Mouse (Mus musculus) C2C12 (cell line): ENCODE results near the gene Rundc1. TPM values are rescaled to one million over a fixed set of nuclear protein-coding genes. Genes with fewer than 3 reads are reported as not detected.
"Not testable (repeated sequence)": the region's sequence is repeated elsewhere in the genome, so short reads cannot be mapped to it uniquely, and the experiment has no call there.

Source experiments
- H3K27me3 ChIP-seq: one replicate; pipeline ENCODE4 v1.6.1; 2011; ENCODE audit not compliant: control insufficient read depth, insufficient read depth, insufficient read length
- H3K36me3 ChIP-seq: one replicate; pipeline ENCODE4 v1.6.1; 2011; ENCODE audit not compliant: control insufficient read depth, insufficient read depth
- H3K4me3 ChIP-seq: one replicate; pipeline ENCODE4 v1.5.1; 2011; ENCODE audit warnings: mild to moderate bottlenecking, control low read depth; ENCODE audit not compliant: poor library complexity, insufficient read depth, severe bottlenecking
- H3K79me2 ChIP-seq: one replicate; pipeline ENCODE4 v1.6.1; 2011; ENCODE audit not compliant: control insufficient read depth, insufficient read depth
- H3K79me3 ChIP-seq: one replicate; pipeline ENCODE4 v1.6.1; 2011; ENCODE audit warnings: low read depth, control low read depth
- H3ac ChIP-seq: one replicate; pipeline ENCODE3; 2011; ENCODE audit warnings: low read depth; ENCODE audit not compliant: control insufficient read depth, insufficient read length
- CEBPB ChIP-seq: IDR thresholded peaks from one replicate; pipeline ENCODE4 v1.6.1; 2011; ENCODE audit warnings: low read depth, mild to moderate bottlenecking, control low read depth, moderate library complexity
- CTCF ChIP-seq: IDR thresholded peaks from one replicate; pipeline ENCODE4 v1.5.1; 2011; ENCODE audit not compliant: control insufficient read depth, insufficient read depth, insufficient read length
- FOSL1 ChIP-seq: IDR thresholded peaks from one replicate; pipeline ENCODE4 v1.8.0; 2011; ENCODE audit warnings: mild to moderate bottlenecking, low read length; ENCODE audit not compliant: poor library complexity, insufficient read depth, severe bottlenecking
- MAX ChIP-seq: IDR thresholded peaks from one replicate; pipeline ENCODE4 v1.6.1; 2011; ENCODE audit warnings: mild to moderate bottlenecking, control low read depth
- MYOD1 ChIP-seq: IDR thresholded peaks from one replicate; pipeline ENCODE4 v1.6.1; 2011; ENCODE audit warnings: low read depth; ENCODE audit not compliant: control insufficient read depth, insufficient read length
- MYOG ChIP-seq: IDR thresholded peaks from one replicate; pipeline ENCODE4 v1.6.1; 2011; ENCODE audit not compliant: control insufficient read depth, insufficient read length; ENCODE audit errors: extremely low read depth
- USF1 ChIP-seq: IDR thresholded peaks from one replicate; pipeline ENCODE4 v1.6.1; 2011; ENCODE audit warnings: low read depth, mild to moderate bottlenecking, control low read depth, moderate library complexity
- polyA plus RNA-seq: library from polyadenylated mRNA; unstranded; fragments of >200 nt; fragmentation: generic; extraction: Trizol; gene quantifications from one replicate; pipeline ENCODE4 v1.2.1, GENCODE M21; 2012; ENCODE audit warnings: missing spikeins

Rundc1 gene
- polyA plus RNA-seq, 1 experiment: 10.4 TPM

DNA sequence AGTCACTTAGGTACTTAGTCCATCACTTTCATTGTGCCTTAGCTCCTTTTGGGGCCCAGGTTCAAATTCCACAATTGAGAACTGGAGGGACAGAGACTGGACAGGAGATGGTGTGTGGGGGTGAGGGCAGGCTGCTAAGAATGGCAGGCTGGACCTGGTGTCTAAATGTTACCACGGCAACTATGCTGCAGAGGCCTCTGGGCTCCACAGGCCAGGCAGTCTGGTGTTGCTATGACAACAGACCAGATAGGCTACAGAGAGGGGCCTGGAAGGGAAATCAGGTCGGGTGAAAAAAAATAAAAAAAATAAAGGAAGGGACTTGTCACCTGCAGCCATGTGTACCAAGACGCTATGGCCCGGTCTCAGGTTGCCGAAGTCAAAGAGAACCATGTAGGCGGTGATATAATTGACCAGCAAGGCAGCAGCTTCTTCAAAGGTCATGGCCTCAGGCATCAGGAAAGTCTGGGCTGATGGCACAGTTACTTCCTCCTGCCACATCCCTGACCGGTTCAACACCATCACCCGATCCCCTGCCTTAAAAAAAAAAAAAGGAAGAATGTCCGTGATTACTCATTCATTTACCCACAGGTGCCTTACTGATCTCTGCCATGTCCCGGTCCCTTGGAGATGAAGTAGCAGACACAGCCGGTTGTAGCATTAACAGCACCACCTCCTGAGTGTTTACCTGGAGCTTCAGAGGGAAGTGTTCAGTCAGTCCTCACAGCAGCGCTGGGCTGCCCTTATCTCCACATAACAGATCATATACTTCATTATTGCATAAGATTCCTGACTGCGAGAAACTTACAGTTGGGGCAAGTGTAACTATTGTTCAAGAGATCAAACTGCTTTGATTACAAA is 37.9 kb downstream of the Rundc1 start:
- peaks cover 32% of the 10 kb centered on the region for H3K79me2 ChIP-seq
- H3K36me3 ChIP-seq: peaks cover 47% of the 10 kb centered on the region
- TF ChIP-seq MYOG (no peak), FOSL1 (no peak), USF1 (no peak), MYOD1 (no peak), CEBPB (no peak), CTCF (no peak), MAX (no peak)
- peaks cover 6% of the 10 kb centered on the region for H3K79me3 ChIP-seq
- no peak overlapping the region for H3ac ChIP-seq
- no peaks in the 10 kb centered on the region for H3K27me3 ChIP-seq
- H3K4me3 ChIP-seq: no peak overlapping the region

DNA sequence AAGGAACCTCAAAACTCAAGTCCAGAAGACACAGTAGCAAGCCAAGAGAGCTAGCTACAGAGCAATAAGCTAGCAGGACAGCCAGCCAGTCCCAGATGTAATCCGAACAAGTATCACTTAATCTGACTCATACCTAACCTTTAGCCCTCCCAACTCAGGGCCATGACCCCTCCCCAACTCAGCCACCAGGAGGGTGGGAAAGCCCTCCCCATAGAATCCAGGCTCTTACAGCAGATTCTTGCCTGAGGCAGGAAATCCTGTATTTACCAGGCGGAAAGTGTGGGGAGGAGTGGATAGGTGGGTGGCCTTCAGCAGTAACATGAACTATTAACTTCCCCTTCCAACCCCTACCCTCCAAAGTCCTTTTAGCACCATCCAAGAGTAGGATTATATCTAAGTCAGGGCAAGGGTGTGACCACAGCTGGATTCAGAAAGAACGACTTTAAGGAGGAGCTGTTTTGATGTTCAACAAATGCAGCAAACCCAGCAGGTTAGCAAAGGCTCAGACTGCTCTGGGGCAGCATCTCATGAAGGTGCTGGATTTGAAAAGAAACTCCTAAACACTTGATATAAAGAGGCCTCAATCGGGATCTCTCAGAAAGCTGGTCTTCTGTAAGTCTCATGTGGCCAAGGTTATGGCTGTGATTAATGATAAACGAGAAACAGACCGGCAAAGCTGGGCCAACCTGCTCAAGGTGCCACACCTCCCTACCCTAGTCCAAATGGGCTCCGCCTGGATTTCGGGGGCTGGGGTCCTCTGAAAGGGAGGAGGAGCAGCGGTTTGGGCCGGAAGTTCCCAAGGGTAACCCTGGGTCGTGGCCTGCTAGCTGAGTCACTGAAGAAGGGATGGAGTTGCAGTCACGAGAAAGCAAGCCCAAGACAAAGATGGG is 39.6 kb downstream of the Rundc1 start, which contains the start of gene Rnd2:
Gene Rnd2 (plus strand): TSS at position 789 of the 890 bp plus-strand sequence.
- Histone ChIP-seq H3K79me3 (peaks cover 6% of the 10 kb centered on the region), H3K79me2 (peaks cover 32% of the 10 kb centered on the region), H3K36me3 (peaks cover 32% of the 10 kb centered on the region), H3ac (peak within 1 kb of the TSS; percentile 88), H3K4me3 (peak within 1 kb of the TSS; percentile 84), H3K27me3 (no peaks in the 10 kb centered on the region)
- no peak for TF ChIP-seq CTCF
- TF ChIP-seq MAX: no peak
- no peak for TF ChIP-seq MYOG
- TF ChIP-seq FOSL1: no peak
- TF ChIP-seq CEBPB: no peak
- TF ChIP-seq MYOD1: no peak
- TF ChIP-seq USF1: no peak

DNA sequence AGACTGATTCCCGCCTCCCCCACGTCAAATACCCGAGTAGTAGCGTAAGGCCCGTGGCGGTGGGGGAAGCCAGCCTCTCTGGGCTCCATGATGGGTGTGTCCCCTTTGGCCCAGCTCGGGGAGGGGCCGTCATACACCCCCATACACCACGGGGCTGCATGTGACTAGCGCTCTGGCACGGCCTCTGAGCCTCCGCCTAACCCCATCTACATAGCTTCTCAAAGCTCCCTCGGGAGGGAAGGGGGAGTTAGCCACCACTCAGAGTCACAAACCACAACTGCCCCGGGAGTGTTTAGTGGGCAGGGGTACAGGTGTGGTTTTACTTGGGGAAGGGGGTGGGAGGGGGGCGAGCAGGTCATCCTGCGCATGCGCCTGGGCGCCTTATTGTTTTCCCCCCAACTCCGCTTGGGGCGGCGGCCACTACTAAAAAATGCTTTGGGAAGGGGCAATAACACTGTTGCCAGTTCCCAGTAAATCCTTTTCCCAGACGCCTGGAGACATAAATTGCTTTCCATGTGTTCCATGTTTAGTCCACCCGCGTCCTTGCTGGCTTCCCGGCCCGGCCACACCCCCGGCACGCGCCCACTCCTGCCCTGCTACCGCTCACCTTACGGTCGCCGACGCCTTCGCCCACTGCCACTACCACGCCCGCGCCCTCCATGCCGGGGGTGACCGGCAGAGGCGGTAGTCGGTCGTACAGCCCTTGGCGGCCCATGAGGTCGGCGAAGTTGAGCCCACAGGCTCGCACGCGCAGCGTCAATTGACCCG is 40.4 kb downstream of the Rundc1 start:
- H3K4me3 ChIP-seq: peak overlapping the region; percentile 84
- H3ac ChIP-seq: peak overlapping the region; percentile 88
- H3K36me3 ChIP-seq: peaks cover 24% of the 10 kb centered on the region
- peaks cover 6% of the 10 kb centered on the region for H3K79me3 ChIP-seq
- TF ChIP-seq CEBPB: no peak
- peak; percentile 73 for TF ChIP-seq USF1
- peak; percentile 7 for TF ChIP-seq CTCF
- peak; percentile 34 for TF ChIP-seq MAX
- no peak for TF ChIP-seq MYOD1
- no peaks in the 10 kb centered on the region for H3K27me3 ChIP-seq
- peaks cover 32% of the 10 kb centered on the region for H3K79me2 ChIP-seq

DNA sequence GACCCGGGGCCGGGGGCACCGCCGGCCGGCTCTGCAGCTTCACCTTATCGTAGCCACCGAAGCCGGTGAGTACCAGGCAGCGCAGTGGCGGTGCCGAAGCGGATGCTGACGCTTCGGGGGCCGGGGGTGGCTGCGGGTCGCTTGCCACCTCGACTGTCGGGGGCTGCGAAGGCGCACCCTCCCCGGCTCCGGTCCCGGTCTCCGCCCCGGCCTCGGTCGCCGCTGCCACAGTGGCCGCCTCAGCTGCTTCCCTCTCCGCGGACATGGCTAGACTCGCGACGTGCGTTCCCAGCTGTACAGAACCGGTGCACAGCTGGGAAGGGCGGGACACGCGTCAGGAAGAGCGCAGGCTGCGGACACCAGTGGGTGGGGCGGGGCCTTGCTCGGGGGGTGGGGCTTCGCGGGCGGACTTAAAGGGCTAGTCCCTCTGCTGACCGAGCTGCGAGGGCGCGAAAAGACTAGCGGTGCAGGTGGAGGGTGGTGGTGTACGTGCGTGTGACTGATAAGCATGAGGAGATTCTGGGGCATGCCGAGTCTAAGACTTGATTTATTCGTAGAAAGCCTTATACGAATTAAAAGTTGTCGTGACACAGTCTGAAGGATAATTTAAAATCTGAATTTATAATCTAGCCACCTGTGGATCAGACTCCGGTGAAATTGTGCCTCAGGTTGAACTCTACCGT is 41.1 kb downstream of the Rundc1 start, which contains the start of gene Vat1:
Gene Vat1 (minus strand): TSS at position 362 of the 683 bp plus-strand sequence.
- Histone ChIP-seq H3K4me3 (peak within 1 kb of the TSS; percentile 84), H3K79me3 (peaks cover 6% of the 10 kb centered on the region), H3ac (peak within 1 kb of the TSS; percentile 88), H3K27me3 (no peaks in the 10 kb centered on the region), H3K36me3 (peaks cover 18% of the 10 kb centered on the region), H3K79me2 (peaks cover 32% of the 10 kb centered on the region)
- TF ChIP-seq MYOD1: no peak
- no peak for TF ChIP-seq CTCF
- no peak for TF ChIP-seq FOSL1

DNA sequence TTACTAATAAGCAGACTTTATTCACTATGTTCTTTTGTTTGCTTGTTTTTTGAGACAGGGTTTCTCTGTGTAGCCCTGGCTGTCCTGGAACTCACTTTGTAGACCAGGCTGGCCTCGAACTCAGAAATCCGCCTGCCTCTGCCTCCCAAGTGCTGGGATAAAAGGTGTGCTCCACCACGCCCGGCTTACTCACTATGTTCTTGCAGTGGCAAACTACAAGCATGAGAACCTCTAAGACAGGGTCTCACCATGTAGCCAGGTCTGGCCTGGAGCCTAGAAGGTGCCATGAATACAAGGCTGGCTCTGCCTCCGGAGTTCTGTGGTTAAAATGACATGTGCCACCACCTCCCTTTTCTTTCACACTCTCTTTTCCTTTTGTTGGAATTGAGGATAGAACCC is 41.7 kb downstream of the Rundc1 start:
- Histone ChIP-seq H3K4me3 (peak overlapping the region; percentile 84), H3K36me3 (peaks cover 13% of the 10 kb centered on the region), H3K79me2 (peaks cover 32% of the 10 kb centered on the region)
- H3K27me3 ChIP-seq, H3K79me3 ChIP-seq, H3ac ChIP-seq: not testable (repeated sequence)
